Mouse (Mus musculus) ES-CJ7 (cell line): ENCODE measurements around the gene Guk1.
"Not testable (repeated sequence)": the region's sequence is repeated elsewhere in the genome, so short reads cannot be mapped to it uniquely, and the experiment has no call there.

ENCODE experiments used
- DNase-seq: peaks from one replicate; pipeline ENCODE4 v3.0.0; 2011; ENCODE audit warnings: low read depth, low spot score

Guk1 gene

GRCm38 (mm10) chr11:59211561-59211960 lies 19.5 kb upstream of the Guk1 start:
- not testable (repeated sequence) for DNase-seq

DNA sequence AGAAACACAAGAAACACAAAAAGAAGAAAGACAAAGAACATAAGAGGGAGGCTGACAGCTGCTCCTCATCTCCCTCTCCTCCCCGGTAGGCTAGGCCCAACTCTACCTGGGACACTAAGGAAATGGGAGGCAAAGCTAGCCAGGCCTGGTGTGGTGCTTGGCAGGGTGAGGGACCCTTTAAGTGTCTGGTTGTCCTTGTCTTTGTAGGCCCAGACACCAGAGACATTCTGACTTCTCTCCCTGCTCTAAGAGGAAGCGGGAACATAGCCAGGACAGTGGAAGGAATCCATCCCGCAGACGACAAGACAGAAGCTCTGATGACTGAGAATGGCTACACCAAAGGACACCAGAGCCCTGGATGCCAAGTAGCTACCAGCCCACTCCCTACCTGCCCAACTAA lies 18.0 kb upstream of the Guk1 start:
- no peak for DNase-seq

DNA sequence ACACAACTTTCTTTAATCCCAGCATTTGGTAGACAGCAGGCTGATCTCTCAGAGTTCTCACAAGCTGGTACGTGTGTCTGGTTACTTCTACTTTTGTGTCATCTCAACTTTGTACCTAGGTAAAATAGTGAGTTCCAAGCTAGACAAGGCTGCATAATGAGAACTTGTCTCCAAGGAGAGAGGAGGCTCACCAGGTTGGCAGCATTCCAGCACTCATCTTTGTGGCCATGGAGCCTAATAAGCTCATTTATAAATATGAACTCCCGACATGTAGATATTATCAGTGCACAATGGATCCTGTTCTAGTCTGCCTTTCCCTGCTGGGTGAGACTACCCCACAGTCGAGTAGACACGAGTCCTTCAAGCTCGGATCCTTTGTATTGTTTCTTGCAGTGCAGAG lies 17.6 kb upstream of the Guk1 start:
- DNase-seq = no peak

DNA sequence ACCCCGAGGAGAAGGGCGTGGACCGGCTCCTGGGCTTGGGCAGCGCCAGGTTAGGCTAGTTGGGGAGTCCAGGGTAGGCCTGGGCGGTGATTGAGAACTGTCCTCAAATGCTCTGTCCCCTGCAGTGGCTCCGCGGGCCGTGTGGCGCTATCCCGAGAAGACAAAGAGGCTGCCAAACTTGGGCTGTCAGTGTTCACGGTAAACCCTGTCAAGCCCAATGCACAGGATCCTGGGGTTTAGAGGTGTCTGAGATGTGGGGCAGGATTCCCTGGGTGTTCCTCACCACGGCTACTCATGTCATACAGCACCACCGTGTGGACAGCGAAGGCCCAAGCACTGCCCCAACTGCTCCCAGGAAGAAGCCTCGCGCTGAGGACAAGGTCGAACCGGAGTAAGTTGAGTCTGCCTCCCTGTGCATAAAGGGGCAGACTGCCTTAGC lies 17.0 kb upstream of the Guk1 start:
- peak; percentile 82 for DNase-seq

DNA sequence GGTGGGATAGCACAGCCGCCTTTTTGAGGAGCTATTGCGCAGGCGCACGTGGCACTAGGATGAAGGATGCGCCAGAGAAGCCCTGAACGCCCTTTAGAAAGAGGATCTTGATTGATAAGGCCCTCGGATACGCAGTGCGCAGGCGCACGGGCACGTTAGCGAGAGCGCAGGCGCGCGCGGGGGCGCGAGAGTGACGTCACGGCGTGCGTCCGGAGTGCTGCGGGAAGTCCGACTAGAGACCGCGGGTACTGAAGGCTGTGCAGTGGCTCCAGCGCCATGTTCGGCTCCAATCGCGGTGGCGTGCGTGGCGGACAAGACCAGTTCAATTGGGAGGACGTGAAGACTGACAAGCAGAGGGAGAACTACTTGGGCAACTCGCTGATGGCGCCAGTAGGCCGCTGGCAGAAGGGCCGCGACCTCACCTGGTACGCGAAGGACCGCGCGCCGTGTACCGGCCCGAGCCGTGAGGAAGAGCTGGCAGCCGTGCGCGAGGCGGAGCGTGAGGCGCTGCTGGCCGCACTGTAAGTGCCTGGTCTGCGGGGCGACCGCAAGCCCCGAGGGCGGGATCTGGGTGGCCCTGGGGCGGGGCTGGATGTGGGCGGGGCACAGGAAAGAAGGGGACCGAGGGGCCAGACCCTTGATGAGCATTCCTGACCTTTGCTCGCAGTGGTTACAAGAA lies 16.3 kb upstream of the Guk1 start, which contains the start of gene 2310033P09Rik:
TSS of gene 2310033P09Rik (plus strand) at position 169 of the 679 bp plus-strand sequence.
- DNase-seq = peak; percentile 96

- peak; percentile 89 for DNase-seq
These were observed 10.3 kb upstream of the Guk1 start, which contains the start of gene Mrpl55 for GRCm38 (mm10) chr11:59202081-59202995. Gene Mrpl55, plus strand, starts transcription at chr11:59202486.

DNA sequence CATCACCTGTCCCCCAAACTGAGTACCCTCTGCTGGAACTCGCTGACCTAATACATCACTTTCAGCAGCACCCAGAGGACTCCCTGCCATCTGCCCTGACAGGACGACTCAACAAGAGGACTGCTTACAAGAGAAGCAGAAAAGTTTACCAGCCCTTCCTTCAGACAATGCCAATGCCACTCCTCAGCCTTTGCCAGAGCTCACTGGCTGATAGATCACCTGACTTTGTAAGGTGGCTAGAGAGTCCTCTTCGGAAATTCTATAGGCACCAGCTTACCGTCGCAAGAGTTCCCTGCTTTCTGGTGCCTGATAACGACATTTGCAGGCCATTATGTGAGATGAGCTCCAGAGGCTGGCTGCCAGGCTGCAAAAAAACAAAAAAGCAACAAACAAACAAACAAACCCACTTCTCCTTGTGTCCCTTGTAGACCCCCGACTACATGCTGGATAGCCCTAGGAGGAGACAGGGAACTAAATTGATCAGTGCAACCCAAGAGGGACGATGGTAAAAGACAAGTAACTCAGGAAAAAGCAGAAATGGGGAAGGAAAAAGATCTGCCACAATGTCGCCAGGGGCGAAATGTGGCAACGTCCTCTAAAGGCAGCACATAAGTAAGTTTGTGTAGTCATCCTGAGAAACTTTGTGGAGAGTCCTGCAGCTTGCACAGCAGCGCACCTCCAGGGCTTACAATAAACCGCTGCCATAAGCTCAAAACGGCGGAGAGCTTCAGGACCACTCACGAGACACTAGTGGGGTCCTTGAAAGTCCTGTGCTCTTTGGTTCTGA lies 9.4 kb upstream of the Guk1 start:
- DNase-seq = no peak

GRCm38 (mm10) chr11:59196230-59196629 lies 4.2 kb upstream of the Guk1 start:
- no peak for DNase-seq

- peak; percentile 93 for DNase-seq
These were observed 567 bp downstream of the Guk1 start for GRCm38 (mm10) chr11:59191231-59192058.

DNA sequence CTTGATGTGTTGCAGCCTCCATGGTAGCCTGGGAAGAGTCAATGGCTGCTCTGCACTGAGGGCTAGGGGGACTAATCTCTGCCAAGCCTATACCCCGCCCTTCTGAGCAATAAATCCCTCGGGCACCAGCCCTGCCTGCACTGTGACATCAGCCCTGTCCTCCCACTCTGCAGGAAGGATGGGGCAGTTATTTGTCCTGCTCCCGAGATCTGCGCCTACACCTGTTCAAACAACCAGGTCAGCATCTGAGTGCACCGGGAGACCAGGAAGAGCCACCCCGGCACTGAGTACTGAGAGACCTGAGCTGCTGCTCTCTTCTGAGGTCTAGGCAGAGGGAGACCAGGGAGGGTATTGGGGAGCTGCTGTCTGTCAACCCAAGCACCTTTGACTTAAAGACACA lies 4.3 kb downstream of the Guk1 start:
- DNase-seq = no peak

- no peak for DNase-seq
These were observed 6.5 kb downstream of the Guk1 start for GRCm38 (mm10) chr11:59185490-59185889.

DNA sequence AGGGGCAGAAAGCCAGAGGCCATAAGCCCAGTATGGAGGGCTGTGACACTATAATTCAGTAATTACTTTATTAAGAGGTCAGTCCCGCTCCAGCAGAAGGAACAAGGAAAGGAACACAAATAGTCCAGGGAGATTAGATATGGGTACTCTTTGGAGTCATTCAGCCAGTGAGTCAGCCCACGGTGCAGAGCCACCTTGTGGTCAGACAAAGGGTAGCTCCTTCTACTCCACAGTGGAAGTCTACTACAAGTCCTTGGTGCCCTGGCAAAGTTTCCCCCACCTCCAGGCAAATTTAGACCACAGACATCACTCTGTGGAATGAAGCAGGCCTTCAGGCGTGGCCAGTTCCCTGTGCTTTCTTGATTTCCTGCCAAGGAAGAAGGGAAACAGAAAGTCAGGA lies 8.2 kb downstream of the Guk1 start:
- DNase-seq = peak; percentile 48

GRCm38 (mm10) chr11:59182864-59183331 lies 9.1 kb downstream of the Guk1 start, which contains the start of gene Gjc2:
Gene Gjc2, minus strand, starts transcription at chr11:59183213.
- no peak for DNase-seq

- DNase-seq = no peak
These were observed 15.1 kb downstream of the Guk1 start for GRCm38 (mm10) chr11:59176921-59177320.

DNA sequence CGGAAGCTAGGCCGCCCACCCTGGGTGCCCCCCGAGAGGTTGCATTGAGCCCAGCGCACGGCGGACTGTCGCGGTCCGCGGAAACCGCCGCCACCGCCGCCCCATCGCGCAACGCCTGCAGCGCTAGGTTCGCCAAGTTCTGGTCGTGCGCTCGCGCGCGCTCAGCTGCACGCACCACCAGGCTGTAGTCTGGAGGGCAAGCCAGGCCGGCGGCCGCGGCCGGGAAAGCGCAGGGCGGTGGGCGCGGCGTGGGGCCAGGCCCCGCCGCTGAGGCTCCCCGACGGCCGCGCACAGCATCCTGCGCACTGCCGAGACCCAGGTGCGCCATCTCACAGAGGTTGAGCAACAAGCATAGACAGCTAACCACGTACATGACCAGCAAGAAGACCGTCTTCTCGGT lies 15.5 kb downstream of the Guk1 start:
- no peak for DNase-seq

DNA sequence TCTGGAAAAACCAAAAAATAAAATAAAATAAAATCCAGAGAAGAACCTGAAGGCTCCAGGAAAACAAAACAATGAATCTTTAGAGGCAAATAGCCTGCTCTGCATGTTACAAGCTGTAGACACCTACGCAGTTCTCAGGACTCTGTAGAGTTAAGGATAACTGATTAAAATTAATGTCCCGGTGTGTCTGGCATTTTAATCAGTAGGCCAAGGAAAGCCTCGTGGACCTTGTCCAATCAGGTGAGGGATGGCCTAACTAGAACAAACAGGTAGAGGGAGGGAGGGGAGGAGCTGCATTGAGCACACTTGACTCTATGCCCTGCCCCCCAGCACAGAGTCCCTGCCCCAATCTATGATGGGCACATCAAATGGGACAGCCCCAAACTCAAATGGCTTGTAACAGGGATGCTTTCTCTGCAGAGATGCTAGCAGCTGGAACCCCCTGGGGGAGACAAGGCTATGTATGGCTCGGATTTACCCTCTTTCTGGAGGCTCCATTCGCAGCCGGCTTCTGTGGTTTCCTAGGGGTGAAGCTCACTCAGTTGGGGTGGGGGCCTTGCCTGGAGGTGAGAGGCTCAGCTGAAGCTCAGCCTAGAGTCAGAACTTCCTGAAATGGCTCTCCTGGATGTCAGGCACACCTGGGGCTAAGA lies 17.7 kb downstream of the Guk1 start:
- DNase-seq = no peak

- no peak for DNase-seq
These were observed 21.5 kb downstream of the Guk1 start for GRCm38 (mm10) chr11:59170549-59170948.

- DNase-seq = no peak
These were observed 22.2 kb downstream of the Guk1 start for GRCm38 (mm10) chr11:59169807-59170206.

- DNase-seq = no peak
These were observed 26.3 kb downstream of the Guk1 start for GRCm38 (mm10) chr11:59165616-59166241.

DNA sequence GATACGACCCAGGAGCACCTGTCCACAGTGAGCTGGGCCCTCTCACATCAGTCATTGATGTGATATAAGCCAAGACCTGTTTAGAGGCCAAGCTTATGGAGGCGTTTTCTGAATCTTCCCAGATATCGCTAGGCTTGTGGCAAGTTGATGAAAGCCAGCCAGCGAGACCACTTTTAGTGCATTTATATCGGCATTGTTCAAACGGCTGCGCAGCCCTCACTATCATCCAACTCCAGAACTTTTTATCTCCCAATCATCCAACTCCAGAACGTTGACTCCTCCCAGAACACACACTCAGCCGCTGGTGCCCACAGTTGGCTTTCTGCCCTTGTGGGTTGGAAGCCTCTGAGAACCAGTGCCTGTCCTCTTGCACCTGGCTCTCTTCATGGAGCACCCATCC lies 27.6 kb downstream of the Guk1 start:
- DNase-seq = no peak
